Mouse (Mus musculus) heart, embryonic 14.5 days (tissue): ENCODE results near the gene 5730596B20Rik. TPM values are rescaled to one million over a fixed set of nuclear protein-coding genes. Genes with fewer than 3 reads are reported as not detected.

Experiments used
- ATAC-seq: fragments of 200-750 bp; cut with Nextera tagmentation; 2 replicates; pipeline ENCODE4 v1.8.0; 2017; ENCODE audit warnings: low read depth, moderate TSS enrichment; ENCODE audit not compliant: insufficient number of reproducible peaks, insufficient read depth, low FRiP score
- H3K27ac ChIP-seq, 2 experiments: fragments of 200-500 bp in 1 of 2; fragments of 300-500 bp in 1 of 2; sonication (generic) in 1 of 2; replicated peaks in 1 of 2; 2 replicates each; pipeline ENCODE4 v1.5.1; 2012 to 2014; ENCODE audit warnings: low read depth in 2 of 2, low read length in 2 of 2, control low read depth in 1 of 2, mild to moderate bottlenecking in 1 of 2, mixed read lengths in 1 of 2; ENCODE audit not compliant: control insufficient read depth in 1 of 2, insufficient read depth in 1 of 2
- H3K27me3 ChIP-seq: fragments of 300-500 bp; sonication (generic); 2 replicates; pipeline ENCODE4 v1.6.1; 2014; ENCODE audit warnings: mild to moderate bottlenecking, low read length, control low read depth; ENCODE audit not compliant: control insufficient read depth, insufficient read depth
- H3K36me3 ChIP-seq: fragments of 300-500 bp; sonication (generic); 2 replicates; pipeline ENCODE4 v1.6.1; 2014; ENCODE audit warnings: mild to moderate bottlenecking, control low read depth, low read length, mixed read lengths; ENCODE audit not compliant: control insufficient read depth, insufficient read depth
- H3K4me1 ChIP-seq, 2 experiments: fragments of 200-500 bp in 1 of 2; fragments of 300-500 bp in 1 of 2; sonication (generic) in 1 of 2; 2 replicates each; pipeline ENCODE4 v1.6.1; 2012 to 2014; ENCODE audit warnings: low read length in 2 of 2, control low read depth in 1 of 2, mixed read lengths in 1 of 2; ENCODE audit not compliant: control insufficient read depth in 2 of 2, insufficient read depth in 2 of 2
- H3K4me2 ChIP-seq: fragments of 300-500 bp; sonication (generic); 2 replicates; pipeline ENCODE4 v1.6.1; 2014; ENCODE audit warnings: mild to moderate bottlenecking, low read length
- H3K4me3 ChIP-seq, 2 experiments: fragments of 200-500 bp in 1 of 2; fragments of 300-500 bp in 1 of 2; sonication (generic) in 1 of 2; 2 replicates each; pipeline ENCODE4 v1.5.1; 2012 to 2014; ENCODE audit warnings: low read length in 2 of 2, mild to moderate bottlenecking in 2 of 2, control low read depth in 1 of 2, low read depth in 1 of 2, moderate library complexity in 1 of 2; ENCODE audit not compliant: control insufficient read depth in 1 of 2, insufficient read depth in 1 of 2
- H3K9ac ChIP-seq: fragments of 300-500 bp; sonication (generic); 2 replicates; pipeline ENCODE4 v1.6.1; 2014; ENCODE audit warnings: mild to moderate bottlenecking, low read length
- H3K9me3 ChIP-seq: fragments of 300-500 bp; sonication (generic); 2 replicates; pipeline ENCODE4 v1.6.1; 2016; ENCODE audit warnings: low read length, control low read depth; ENCODE audit not compliant: control insufficient read depth
- whole genome bisulfite sequencing: fragments of 180-500 bp; shearing (Covaris S2); extraction: QIAGEN DNeasy Blood & Tissue Kit; methylation state at CpG from one replicate; pipeline ENCODE4 v1.1.7; 2014; 5-methylcytosine and 5-hydroxymethylcytosine counted together
- polyA plus RNA-seq: library from polyadenylated mRNA; unstranded; fragments of >200 nt; fragmentation: Nextera tagmentation; extraction: Ambion mirVana; gene quantifications from 2 replicates; pipeline ENCODE4 v1.2.1, GENCODE M21; 2014

5730596B20Rik gene
- polyA plus RNA-seq, 1 experiment from 2014 or later = not detected

GRCm38 (mm10) chr6:52202362-52203120 lies 25.2 kb downstream of the 5730596B20Rik start:
- Histone ChIP-seq H3K9ac (no peak overlapping the region), H3K4me3 (peak overlapping the region; percentile 33 to 36; a peak in 1 of 4 replicates), H3K27me3 (peaks cover 100% of the 10 kb centered on the region), H3K27ac (no peak overlapping the region), H3K4me1 (peaks cover 2 to 16% of the 10 kb centered on the region in 2 experiments; a peak in 3 of 4 replicates), H3K9me3 (no peaks in the 10 kb centered on the region), H3K36me3 (no peaks in the 10 kb centered on the region), H3K4me2 (no peak overlapping the region; the same call in 1 of the 2 replicates)
- WGBS = 6% methylated on average over 22 of the region's 22 CpGs
- no peak for ATAC-seq

- H3K4me2 ChIP-seq = peak overlapping the region; percentile 59
- H3K27ac ChIP-seq = no peak overlapping the region
- H3K36me3 ChIP-seq = no peaks in the 10 kb centered on the region
- no peak for ATAC-seq
- no peaks in the 10 kb centered on the region for H3K9me3 ChIP-seq
- peaks cover 2 to 16% of the 10 kb centered on the region in 2 experiments; a peak in 3 of 4 replicates for H3K4me1 ChIP-seq
- 1% methylated on average over 10 of the region's 10 CpGs for WGBS
- peaks cover 100% of the 10 kb centered on the region for H3K27me3 ChIP-seq
- no peak overlapping the region for H3K9ac ChIP-seq
- H3K4me3 ChIP-seq = peak overlapping the region; percentile 33 to 36; a peak in 3 of 4 replicates
Measured at GRCm38 (mm10) chr6:52203121-52203370, 25.7 kb downstream of the 5730596B20Rik start.

- Histone ChIP-seq H3K36me3 (no peaks in the 10 kb centered on the region), H3K4me3 (peak overlapping the region; percentile 33 to 36), H3K27me3 (peaks cover 100% of the 10 kb centered on the region), H3K9me3 (no peaks in the 10 kb centered on the region), H3K9ac (peak overlapping the region; percentile 28; the same call in 1 of the 2 replicates), H3K27ac (no peak overlapping the region), H3K4me2 (peak overlapping the region; percentile 59), H3K4me1 (peaks cover 2 to 17% of the 10 kb centered on the region in 2 experiments; a peak in 3 of 4 replicates)
- WGBS = 1% methylated on average over 45 of the region's 46 CpGs
- no peak for ATAC-seq
Measured at GRCm38 (mm10) chr6:52203371-52204049, 26.2 kb downstream of the 5730596B20Rik start.

- under 1% methylated on average over 65 of the region's 65 CpGs for WGBS
- ATAC-seq = no peak
- Histone ChIP-seq H3K9me3 (no peaks in the 10 kb centered on the region), H3K36me3 (no peaks in the 10 kb centered on the region), H3K4me3 (peak within 1 kb of the TSS; percentile 33 to 36), H3K27ac (no peak within 1 kb of the TSS), H3K27me3 (peaks cover 100% of the 10 kb centered on the region), H3K4me2 (peak within 1 kb of the TSS; percentile 59), H3K9ac (peak within 1 kb of the TSS; percentile 28; the same call in 1 of the 2 replicates), H3K4me1 (peaks cover 2 to 19% of the 10 kb centered on the region in 2 experiments; a peak in 3 of 4 replicates)
Measured at GRCm38 (mm10) chr6:52204050-52204752, 26.9 kb downstream of the 5730596B20Rik start, which contains the start of gene Hoxa5. Gene Hoxa5 (minus strand): TSS chr6:52204587.

- Histone ChIP-seq H3K4me2 (no peak overlapping the region), H3K36me3 (no peaks in the 10 kb centered on the region), H3K9me3 (no peaks in the 10 kb centered on the region), H3K4me1 (peaks cover 2 to 19% of the 10 kb centered on the region in 2 experiments; a peak in 3 of 4 replicates), H3K4me3 (no peak overlapping the region), H3K9ac (no peak overlapping the region), H3K27me3 (peaks cover 100% of the 10 kb centered on the region), H3K27ac (no peak overlapping the region)
- ATAC-seq = no peak
- 3% methylated on average over 14 of the region's 14 CpGs for WGBS
Measured at GRCm38 (mm10) chr6:52205221-52205620, 27.9 kb downstream of the 5730596B20Rik start.

- ATAC-seq = no peak
- H3K4me3 ChIP-seq = no peak overlapping the region
Measured at GRCm38 (mm10) chr6:52205638-52206621, 28.6 kb downstream of the 5730596B20Rik start.

More at GRCm38 (mm10) chr6:52205638-52206621, 28.6 kb downstream of the 5730596B20Rik start:
- Histone ChIP-seq H3K36me3 (no peaks in the 10 kb centered on the region), H3K9me3 (no peaks in the 10 kb centered on the region), H3K4me2 (no peak overlapping the region), H3K4me1 (peaks cover 2 to 19% of the 10 kb centered on the region in 2 experiments; a peak in 3 of 4 replicates), H3K27ac (no peak overlapping the region), H3K9ac (no peak overlapping the region), H3K27me3 (peaks cover 100% of the 10 kb centered on the region)
- WGBS = 2% methylated on average over 55 of the region's 55 CpGs
